Mouse (Mus musculus) kidney, postnatal 10 days (tissue): ENCODE results near the gene Prkca.

Experiments used
- DNase-seq: peaks from one replicate; pipeline ENCODE4 v3.0.0; 2021; ENCODE audit warnings: mixed read lengths

The Prkca gene

DNA sequence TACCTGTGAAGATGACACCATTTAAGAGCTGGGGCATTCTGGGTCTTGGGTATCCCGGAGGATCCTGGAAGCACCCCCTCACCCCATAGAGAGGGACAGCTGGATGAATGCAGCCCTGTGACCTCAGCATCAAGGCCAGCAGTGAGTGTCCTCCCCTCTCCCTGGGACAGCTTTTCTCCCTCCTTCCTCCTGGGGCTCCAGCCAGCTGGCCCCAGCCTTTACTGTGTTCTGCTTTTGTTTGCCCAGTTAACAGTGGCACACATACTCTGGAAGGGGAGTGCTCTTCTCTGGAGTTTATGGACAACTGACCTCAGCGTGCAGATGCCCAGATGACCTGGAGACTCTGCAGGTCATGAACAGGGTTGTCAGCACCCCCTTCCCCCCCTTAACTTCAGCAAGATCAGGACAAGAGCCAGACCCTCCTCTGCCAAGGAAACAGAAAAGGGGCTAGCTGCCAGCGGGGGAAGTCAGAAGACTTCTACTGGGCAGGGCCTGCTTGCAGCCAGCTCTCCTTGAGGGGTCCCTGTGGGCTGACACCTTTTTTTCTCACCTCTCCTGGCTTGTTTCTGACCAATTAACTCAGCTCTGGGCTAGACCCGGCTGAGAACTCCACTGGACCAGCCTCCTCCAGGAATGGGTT, 439.6 kb downstream of the Prkca start:
- peak; percentile 14 for DNase-seq

DNA sequence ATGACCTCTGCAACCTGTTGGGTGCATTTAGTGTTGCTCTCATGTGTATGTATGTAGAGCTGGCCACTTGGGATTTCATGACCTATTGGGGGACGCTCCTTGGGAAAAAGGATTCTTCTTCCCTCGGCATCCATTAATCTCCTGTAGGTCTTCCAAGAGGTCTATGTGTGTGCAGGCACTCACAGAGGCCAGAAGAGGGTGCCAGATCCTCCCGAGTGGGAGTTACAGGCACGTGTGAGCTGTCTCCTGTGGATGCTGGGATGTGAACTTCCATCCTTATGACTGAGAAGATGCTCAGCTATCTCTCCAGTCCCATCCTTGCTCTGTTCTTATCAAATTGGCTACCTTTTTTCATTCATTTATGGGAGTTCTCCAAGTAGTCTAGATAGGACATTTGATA, 443.3 kb downstream of the Prkca start:
- DNase-seq = no peak

DNA sequence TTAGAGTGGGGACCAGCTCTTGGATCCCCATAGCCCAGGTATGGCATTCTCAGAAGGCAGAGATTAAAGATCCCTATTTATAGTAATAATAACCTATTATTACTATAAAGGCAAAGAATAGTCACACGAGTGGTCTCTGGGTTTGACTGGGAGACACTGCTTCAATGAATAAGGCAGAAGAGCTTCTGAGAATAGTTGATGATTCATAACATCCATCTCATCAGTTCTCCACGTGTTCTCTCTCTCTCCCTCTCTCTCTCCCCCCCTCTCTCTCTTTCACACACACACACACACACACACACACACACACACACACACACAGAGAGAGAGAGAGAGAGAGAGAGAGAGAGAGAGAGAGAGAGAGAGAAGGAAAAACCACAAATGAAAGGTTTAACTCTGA, 445.0 kb downstream of the Prkca start:
- no peak for DNase-seq

DNA sequence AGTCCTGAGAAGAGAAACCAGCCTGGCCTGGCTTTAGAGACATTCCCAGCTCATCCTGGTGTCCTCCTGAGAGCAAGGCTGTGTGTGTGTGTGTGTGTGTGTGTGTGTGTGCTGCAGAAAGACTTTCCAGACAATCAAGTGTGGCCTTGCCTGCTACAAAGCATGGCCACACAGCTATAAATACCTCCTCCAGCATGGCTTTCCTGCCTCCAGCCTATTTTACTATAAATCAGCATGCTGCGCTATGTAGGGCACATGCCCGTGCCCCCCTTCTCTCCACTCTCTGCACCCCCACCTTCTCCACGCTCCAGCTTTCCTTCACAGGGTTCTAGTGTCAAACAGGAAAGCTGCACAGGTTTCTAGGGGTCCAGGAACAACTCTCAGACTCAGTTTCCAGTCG, 448.1 kb downstream of the Prkca start:
- no peak for DNase-seq

DNA sequence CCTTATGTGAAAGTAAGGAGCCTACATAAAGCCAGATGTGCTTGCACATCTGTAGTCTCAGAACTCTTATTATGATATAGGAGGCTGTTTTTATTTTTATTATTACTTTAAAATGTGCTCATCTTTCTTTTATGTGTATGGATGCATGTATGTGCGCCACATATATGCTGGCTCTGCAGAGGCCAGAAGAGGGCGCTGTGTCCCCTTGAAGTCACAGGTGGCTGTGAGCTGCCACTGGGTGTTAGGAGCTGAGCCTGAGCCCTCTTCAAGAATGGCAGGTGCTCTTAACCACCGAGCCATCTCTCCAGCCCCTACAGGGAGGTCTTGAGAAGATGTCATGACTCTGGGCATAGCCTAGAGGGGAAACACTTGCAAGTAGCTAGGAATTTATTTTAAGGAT, 452.4 kb downstream of the Prkca start:
- DNase-seq = no peak

DNA sequence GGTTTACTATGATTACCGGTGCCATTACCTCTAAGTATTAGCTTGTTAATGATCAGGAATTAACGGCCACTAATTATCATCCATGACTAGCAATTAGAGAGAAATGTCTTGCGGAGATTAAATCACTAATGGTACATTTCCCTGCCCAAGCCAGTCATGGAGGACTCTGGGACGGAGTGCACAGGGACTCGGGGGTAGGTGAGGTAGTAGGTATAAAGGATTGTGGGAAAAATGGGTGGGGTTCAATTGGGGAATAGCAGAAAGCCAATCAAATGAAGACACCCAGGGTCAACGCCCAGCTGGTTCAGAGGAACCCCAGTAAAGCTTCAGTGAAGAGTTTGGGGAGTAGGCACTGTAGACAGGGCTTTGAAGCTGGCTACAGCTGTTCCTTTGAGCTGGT, 456.4 kb downstream of the Prkca start:
- no peak for DNase-seq
